Mouse (Mus musculus): ENCODE measurements around the gene Abcc6.

GRCm38 (mm10) chr7:45939836-45940235 lies 90.3 kb downstream of the Abcc6 start:
- TF ChIP-seq CTCF (IDR thresholded peaks at IDR 0.05) (no peak), EP300 (IDR thresholded peaks at IDR 0.05; ENCODE audit: insufficient read depth, low read depth, low read length) (no peak), POLR2A (IDR thresholded peaks at IDR 0.05; ENCODE audit: insufficient read depth, low read depth, low read length) (no peak)
